9 mouse cellular contexts compared by ENCODE assay signal in the genomic region with DNA sequence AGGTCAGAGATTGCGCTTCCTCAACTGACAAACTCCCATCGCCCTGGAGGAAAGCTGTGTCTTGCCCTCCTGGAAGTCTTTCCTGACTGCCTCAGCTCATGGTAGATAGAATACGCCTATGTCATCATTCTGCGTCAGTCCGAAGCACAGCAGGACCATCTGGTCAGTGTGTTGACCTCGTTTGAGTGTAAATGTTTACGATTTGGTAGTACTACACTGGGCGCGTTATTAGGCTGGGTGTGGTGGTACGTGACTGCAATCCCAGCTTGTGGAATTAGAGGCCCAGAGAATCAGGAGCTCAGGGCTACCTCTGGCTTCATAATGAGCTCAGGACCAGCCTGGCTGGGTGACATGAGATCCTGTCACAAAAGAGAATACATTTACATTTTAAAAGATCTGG.
DNase-seq lines count a peak whose midpoint lies in the region; ATAC-seq lines count a peak whose summit lies in the region.
"Had no signal": no experiment of that assay in that cellular context is flagged by ENCODE, and none has a peak within 500 bp of the region (broad histone marks: within the 10 kb centered on the region; RNA-seq: fewer than 3 reads in every experiment).

No protein-coding gene starts in this region.

- no peak overlapping the region for H3K4me3 ChIP-seq in forebrain, embryonic 12.5 days (replicated peaks)
- H3K4me3 ChIP-seq in forebrain, embryonic 15.5 days = no peak overlapping the region
- no peak overlapping the region for H3K4me3 ChIP-seq in midbrain, embryonic 10.5 days
- no peak overlapping the region for H3K4me3 ChIP-seq in midbrain, embryonic 16.5 days (ENCODE audit: low read depth, low read length)
- H3K4me3 ChIP-seq in limb, embryonic 11.5 days (ENCODE audit: low read depth, low read length) = no peak overlapping the region

- intact Hi-C loops in left cerebral cortex, postnatal 36 days (cut with DNase I) = no loop called here

- no peaks in the 10 kb centered on the region for H3K36me3 ChIP-seq in forebrain, embryonic 12.5 days (replicated peaks)
- no peaks in the 10 kb centered on the region for H3K36me3 ChIP-seq in forebrain, embryonic 15.5 days
- no peaks in the 10 kb centered on the region for H3K36me3 ChIP-seq in midbrain, embryonic 10.5 days
- no peaks in the 10 kb centered on the region for H3K36me3 ChIP-seq in midbrain, embryonic 16.5 days (ENCODE audit: control insufficient read depth, insufficient read depth, low read length)
- no peaks in the 10 kb centered on the region for H3K36me3 ChIP-seq in limb, embryonic 11.5 days (ENCODE audit: control insufficient read depth, insufficient read depth, low read length)

- ATAC-seq in forebrain, embryonic 12.5 days (ENCODE audit: low FRiP score) = peak; percentile 79
- no peak; the same call in 1 of the 2 replicates for ATAC-seq in forebrain, embryonic 15.5 days (replicated peaks)
- ATAC-seq in midbrain, embryonic 16.5 days = no peak
- no peak for ATAC-seq in limb, embryonic 11.5 days (ENCODE audit: insufficient number of reproducible peaks, low FRiP score, low TSS enrichment, low read depth)

- peaks cover 23% of the 10 kb centered on the region for H3K4me1 ChIP-seq in forebrain, embryonic 12.5 days
- peaks cover 24% of the 10 kb centered on the region for H3K4me1 ChIP-seq in forebrain, embryonic 15.5 days
- peaks cover 29% of the 10 kb centered on the region for H3K4me1 ChIP-seq in midbrain, embryonic 10.5 days
- peaks cover 15% of the 10 kb centered on the region for H3K4me1 ChIP-seq in midbrain, embryonic 16.5 days (ENCODE audit: control insufficient read depth, insufficient read depth, low read length)
- peaks cover 14% of the 10 kb centered on the region; the same call in 1 of the 2 replicates for H3K4me1 ChIP-seq in limb, embryonic 11.5 days (ENCODE audit: control insufficient read depth, insufficient read depth, low read length)

- no peak overlapping the region for H3K27ac ChIP-seq in forebrain, embryonic 12.5 days
- no peak overlapping the region for H3K27ac ChIP-seq in forebrain, embryonic 15.5 days (replicated peaks)
- H3K27ac ChIP-seq in midbrain, embryonic 10.5 days (replicated peaks) = peak overlapping the region; percentile 47
- H3K27ac ChIP-seq in midbrain, embryonic 16.5 days (ENCODE audit: low read length) = no peak overlapping the region
- H3K27ac ChIP-seq in limb, embryonic 11.5 days (replicated peaks; ENCODE audit: low read depth, low read length) = no peak overlapping the region

- no peak overlapping the region for H3K9ac ChIP-seq in forebrain, embryonic 12.5 days
- no peak overlapping the region for H3K9ac ChIP-seq in forebrain, embryonic 15.5 days (replicated peaks)
- H3K9ac ChIP-seq in midbrain, embryonic 16.5 days (ENCODE audit: low read depth, low read length) = no peak overlapping the region
- no peak overlapping the region for H3K9ac ChIP-seq in limb, embryonic 11.5 days (ENCODE audit: low read length)

- DNase-seq in midbrain, embryonic 10.5 days (ENCODE audit: low spot score) = peak; percentile 24
- peak; percentile 43 for DNase-seq in limb, embryonic 11.5 days (ENCODE audit: low spot score)
- DNase-seq in right cerebral cortex, postnatal 14 days = no peak
- no peak for DNase-seq in adrenal gland, adult 18-20 months (ENCODE audit: low spot score in 2 of 2)
- no peak for DNase-seq in left cerebral cortex, postnatal 36 days (ENCODE audit: low spot score in 2 of 2)
- DNase-seq: kidney, adult 9 months had no signal

- H3K4me2 ChIP-seq in forebrain, embryonic 12.5 days = peak overlapping the region; percentile 8; the same call in 1 of the 2 replicates
- H3K4me2 ChIP-seq in forebrain, embryonic 15.5 days (replicated peaks) = no peak overlapping the region
- H3K4me2 ChIP-seq in midbrain, embryonic 16.5 days (ENCODE audit: low read length) = no peak overlapping the region
- H3K4me2 ChIP-seq in limb, embryonic 11.5 days (ENCODE audit: low read depth, severe bottlenecking) = no peak overlapping the region

- no peaks in the 10 kb centered on the region for H3K9me3 ChIP-seq in forebrain, embryonic 12.5 days
- H3K9me3 ChIP-seq in forebrain, embryonic 15.5 days = no peaks in the 10 kb centered on the region
- no peaks in the 10 kb centered on the region for H3K9me3 ChIP-seq in midbrain, embryonic 10.5 days (replicated peaks)
- H3K9me3 ChIP-seq in midbrain, embryonic 16.5 days (replicated peaks; ENCODE audit: control insufficient read depth, low read length, poor library complexity, severe bottlenecking) = no peaks in the 10 kb centered on the region
- no peaks in the 10 kb centered on the region for H3K9me3 ChIP-seq in limb, embryonic 11.5 days (ENCODE audit: control insufficient read depth, low read length)

- no peaks in the 10 kb centered on the region for H3K27me3 ChIP-seq in forebrain, embryonic 12.5 days
- no peaks in the 10 kb centered on the region for H3K27me3 ChIP-seq in forebrain, embryonic 15.5 days
- no peaks in the 10 kb centered on the region for H3K27me3 ChIP-seq in midbrain, embryonic 10.5 days (ENCODE audit: low read depth, poor library complexity, severe bottlenecking)
- no peaks in the 10 kb centered on the region for H3K27me3 ChIP-seq in midbrain, embryonic 16.5 days (ENCODE audit: control insufficient read depth, insufficient read depth, low read depth, low read length)
- H3K27me3 ChIP-seq in limb, embryonic 11.5 days (ENCODE audit: control insufficient read depth, insufficient read depth, low read length) = no peaks in the 10 kb centered on the region

- 56% methylated on average over 10 of the region's 10 CpGs for WGBS in forebrain, embryonic 12.5 days
- 40% methylated on average over 10 of the region's 10 CpGs for WGBS in forebrain, embryonic 15.5 days
- 73% methylated on average over 10 of the region's 10 CpGs for WGBS in midbrain, embryonic 10.5 days
- 42% methylated on average over 10 of the region's 10 CpGs for WGBS in midbrain, embryonic 16.5 days
- WGBS in limb, embryonic 11.5 days = 19% methylated on average over 10 of the region's 10 CpGs

Comparison
In these comparisons a context has a peak if more than half of its experiments do, and no peak if none do; other contexts are left out.
1. DNase-seq: peak in midbrain, embryonic 10.5 days (single experiment) and limb, embryonic 11.5 days (single experiment); none in right cerebral cortex, postnatal 14 days (single experiment), adrenal gland, adult 18-20 months (0 of 2) and left cerebral cortex, postnatal 36 days (0 of 2).